8 mouse cellular contexts compared by ENCODE assay signal in the genomic region with DNA sequence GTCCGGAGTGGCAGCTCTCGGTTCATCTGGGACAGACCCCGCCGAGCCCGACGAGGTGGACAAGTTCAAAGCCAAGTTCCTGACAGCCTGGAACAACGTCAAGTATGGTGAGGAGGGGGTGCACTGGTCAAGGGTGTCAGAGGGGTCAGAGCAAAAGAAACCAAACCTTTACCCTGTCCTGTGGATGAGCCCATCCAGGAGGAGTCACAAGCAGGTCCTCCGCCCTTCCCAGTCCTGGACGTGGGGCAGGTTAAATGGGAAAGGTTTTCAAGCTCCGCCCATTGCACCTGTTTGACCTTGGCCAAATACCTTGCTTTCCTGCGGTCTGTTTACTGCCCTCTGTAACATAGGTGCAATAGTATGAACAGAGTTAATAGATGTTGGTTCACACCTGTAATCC. TPM values are rescaled to one million over a fixed set of nuclear protein-coding genes. Genes with fewer than 3 reads are reported as not detected.
A peak's percentile ranks its signal among the peaks of the same experiment; 100 is the strongest.
DNase-seq lines count a peak whose midpoint lies in the region; ATAC-seq lines count a peak whose summit lies in the region.

No protein-coding gene starts in this region.

- peaks cover 31% of the 10 kb centered on the region for H3K4me1 ChIP-seq in heart, embryonic 13.5 days
- H3K4me1 ChIP-seq in embryonic facial prominence, embryonic 15.5 days: peaks cover 24% of the 10 kb centered on the region

- intact Hi-C loops in heart, postnatal 25 days (cut with DNase I): loop anchor here (2.0 kb wide), 1 partner anchor 21 kb away; a partner anchor contains a TSS
- intact Hi-C loops in gastrocnemius, postnatal 14 days (cut with DNase I; ENCODE audit: low total_unique reads): no loop called here

- H3K36me3 ChIP-seq in heart, embryonic 13.5 days: peaks cover 40% of the 10 kb centered on the region
- peaks cover 25% of the 10 kb centered on the region for H3K36me3 ChIP-seq in embryonic facial prominence, embryonic 15.5 days

- ATAC-seq in heart, embryonic 13.5 days (ENCODE audit: extremely low read depth, insufficient number of reproducible peaks, low FRiP score, low TSS enrichment): peak; percentile 10; the same call in 1 of the 2 replicates
- ATAC-seq in embryonic facial prominence, embryonic 15.5 days (ENCODE audit: insufficient number of reproducible peaks, low FRiP score, low TSS enrichment, low read depth): 0 out of 2 replicates have a peak, but pooled peaks have one; percentile 9

- H3K27ac ChIP-seq in heart, embryonic 13.5 days (replicated peaks): peak overlapping the region; percentile 76
- H3K27ac ChIP-seq in embryonic facial prominence, embryonic 15.5 days (replicated peaks): peak overlapping the region; percentile 89

- H3K9ac ChIP-seq in heart, embryonic 13.5 days: peak overlapping the region; percentile 91
- peak overlapping the region; percentile 88 for H3K9ac ChIP-seq in embryonic facial prominence, embryonic 15.5 days

- WGBS in heart, embryonic 13.5 days: 4% methylated on average over 11 of the region's 11 CpGs
- 4% methylated on average over 11 of the region's 11 CpGs for WGBS in embryonic facial prominence, embryonic 15.5 days

- no peaks in the 10 kb centered on the region for H3K9me3 ChIP-seq in heart, embryonic 13.5 days
- no peaks in the 10 kb centered on the region for H3K9me3 ChIP-seq in embryonic facial prominence, embryonic 15.5 days (replicated peaks)

- H3K27me3 ChIP-seq in heart, embryonic 13.5 days (replicated peaks): no peaks in the 10 kb centered on the region
- H3K27me3 ChIP-seq in embryonic facial prominence, embryonic 15.5 days: no peaks in the 10 kb centered on the region

- no peak for DNase-seq in heart, postnatal 25 days (ENCODE audit: low spot score)
- peak; percentile 76 to 77 for DNase-seq in kidney, adult 8-10 months
- DNase-seq in lung, postnatal 10 days: peak; percentile 33
- DNase-seq in layer of hippocampus, adult 9-10 months (ENCODE audit: low spot score): no peak
- no peak for DNase-seq in B cell, adult 2 months
- no peak for DNase-seq in gastrocnemius, postnatal 14 days

- peak overlapping the region; percentile 84 for H3K4me2 ChIP-seq in heart, embryonic 13.5 days
- peak overlapping the region; percentile 76 for H3K4me2 ChIP-seq in embryonic facial prominence, embryonic 15.5 days (replicated peaks)

- peak overlapping the region; percentile 79 for H3K4me3 ChIP-seq in heart, embryonic 13.5 days
- H3K4me3 ChIP-seq in embryonic facial prominence, embryonic 15.5 days (replicated peaks): peak overlapping the region; percentile 87

RNA-seq across cellular contexts. Expression of a gene that starts 0.5 kb away (rescaled TPM):
- polyA plus RNA-seq in heart, embryonic 13.5 days (2015; fragmentation: Nextera tagmentation; extraction: Ambion mirVana): 41.6 and 51.4 TPM in 2 replicates
- 10 to 100 TPM; 94.7 to 96.1 TPM for total RNA-seq in heart, postnatal 25 days (2021)
- polyA plus RNA-seq in embryonic facial prominence, embryonic 15.5 days (2015; fragmentation: Nextera tagmentation; extraction: Ambion mirVana): 40.5 and 44.8 TPM in 2 replicates
- 10 to 100 TPM; 36.2 to 39.6 TPM for total RNA-seq in gastrocnemius, postnatal 14 days (2021)

RNA-seq across cellular contexts. Expression of a gene that starts 17.4 kb away (rescaled TPM):
- polyA plus RNA-seq in heart, embryonic 13.5 days (2015; fragmentation: Nextera tagmentation; extraction: Ambion mirVana): 0.07 and 0.11 TPM in 2 replicates
- total RNA-seq in heart, postnatal 25 days (2021): under 1 TPM; 0.70 to 0.78 TPM
- 4.5 and 5.0 TPM in 2 replicates for polyA plus RNA-seq in embryonic facial prominence, embryonic 15.5 days (2015; fragmentation: Nextera tagmentation; extraction: Ambion mirVana)
- total RNA-seq in gastrocnemius, postnatal 14 days (2021): under 1 TPM; 0.10 to 0.27 TPM

RNA-seq across cellular contexts. Expression of a gene that starts 22.2 kb away (rescaled TPM):
- polyA plus RNA-seq in heart, embryonic 13.5 days (2015; fragmentation: Nextera tagmentation; extraction: Ambion mirVana): 12.7 and 13.2 TPM in 2 replicates
- total RNA-seq in heart, postnatal 25 days (2021): 10 to 100 TPM; 15.9 to 17.4 TPM
- polyA plus RNA-seq in embryonic facial prominence, embryonic 15.5 days (2015; fragmentation: Nextera tagmentation; extraction: Ambion mirVana): 18.2 and 19.0 TPM in 2 replicates
- 10 to 100 TPM; 10.5 to 11.9 TPM for total RNA-seq in gastrocnemius, postnatal 14 days (2021)

RNA-seq across cellular contexts. Expression of a gene that starts 25.6 kb away (rescaled TPM):
- polyA plus RNA-seq in heart, embryonic 13.5 days (2015; fragmentation: Nextera tagmentation; extraction: Ambion mirVana): 80.4 and 101 TPM in 2 replicates
- total RNA-seq in heart, postnatal 25 days (2021): 10 to 100 TPM; 15.1 to 16.8 TPM
- polyA plus RNA-seq in embryonic facial prominence, embryonic 15.5 days (2015; fragmentation: Nextera tagmentation; extraction: Ambion mirVana): 57.8 and 63.0 TPM in 2 replicates
- total RNA-seq in gastrocnemius, postnatal 14 days (2021): 10 to 100 TPM; 12.0 to 13.2 TPM

RNA-seq across cellular contexts. Expression of a gene that starts 26.4 kb away (rescaled TPM):
- polyA plus RNA-seq in heart, embryonic 13.5 days (2015; fragmentation: Nextera tagmentation; extraction: Ambion mirVana): 51.1 and 52.7 TPM in 2 replicates
- 10 to 100 TPM; 35.9 to 42.2 TPM for total RNA-seq in heart, postnatal 25 days (2021)
- 73.2 and 76.4 TPM in 2 replicates for polyA plus RNA-seq in embryonic facial prominence, embryonic 15.5 days (2015; fragmentation: Nextera tagmentation; extraction: Ambion mirVana)
- 10 to 100 TPM; 53.6 to 55.2 TPM for total RNA-seq in gastrocnemius, postnatal 14 days (2021)

Comparison
In these comparisons a context has a peak if more than half of its experiments do, and no peak if none do; other contexts are left out.
1. DNase-seq: peak in kidney, adult 8-10 months (2 of 2) and lung, postnatal 10 days (single experiment); none in heart, postnatal 25 days (single experiment), layer of hippocampus, adult 9-10 months (single experiment), B cell, adult 2 months (0 of 2) and gastrocnemius, postnatal 14 days (single experiment).